In the genomic region with DNA sequence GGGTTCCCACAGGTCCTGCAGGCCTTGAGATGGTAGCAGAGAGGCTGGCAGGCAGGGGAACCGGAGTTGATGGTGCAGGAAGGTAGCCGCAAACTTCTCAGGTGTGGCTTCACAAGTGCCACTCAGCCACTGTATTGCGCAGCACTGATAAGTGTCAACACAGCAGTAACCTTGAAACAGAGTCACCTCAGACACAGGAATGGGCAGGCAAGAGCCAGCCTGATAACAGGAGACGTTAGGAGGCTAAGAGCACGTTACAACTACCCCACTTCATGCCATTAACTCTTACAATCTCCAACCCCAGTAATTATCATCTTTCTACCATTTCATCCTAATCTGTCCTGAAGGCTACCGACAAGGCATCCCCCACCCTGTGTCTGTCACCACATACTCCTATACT, we compare ENCODE assay signal across 20 mouse cellular contexts. TPM values are rescaled to one million over a fixed set of nuclear protein-coding genes. Genes with fewer than 3 reads are reported as not detected.
A peak's percentile ranks its signal among the peaks of the same experiment; 100 is the strongest.
DNase-seq lines count a peak whose midpoint lies in the region; ATAC-seq and TF ChIP-seq lines count a peak whose summit lies in the region.
"Had no signal": no experiment of that assay in that cellular context is flagged by ENCODE, and none has a peak within 500 bp of the region (broad histone marks: within the 10 kb centered on the region; RNA-seq: fewer than 3 reads in every experiment).

No protein-coding gene starts in this region.

- no peak for TF ChIP-seq POLR2A in thymus, adult 2 months (IDR thresholded peaks at IDR 0.05; ENCODE audit: control insufficient read depth, extremely low read depth, insufficient read depth, low read length, poor library complexity)

- no peak for TF ChIP-seq EP300 in heart, postnatal 0 days (IDR thresholded peaks at IDR 0.05; ENCODE audit: low read depth)
- TF ChIP-seq EP300 in stomach, postnatal 0 days (optimal IDR thresholded peaks at IDR 0.05), result no peak

- DNase-seq in heart, postnatal 0 days (ENCODE audit: low spot score), result no peak
- DNase-seq in heart, postnatal 4 days, result no peak
- DNase-seq in lung, postnatal 14 days, result peak; percentile 54
- no peak for DNase-seq in stomach, postnatal 0 days (ENCODE audit: low spot score)
- DNase-seq in urinary bladder, postnatal 36 days (ENCODE audit: low spot score in 2 of 2), result no peak
- DNase-seq in thymus, adult 2 months, result no peak
- DNase-seq: cerebellum, postnatal 36 days; kidney, adult 11 months; layer of hippocampus, adult 9-11 months; midbrain, embryonic 14.5 days; right cerebral cortex, postnatal 4 days; thymus, postnatal 4 days had no signal

- H3K9ac ChIP-seq in heart, postnatal 0 days (replicated peaks; ENCODE audit: low read depth, low read length), result no peak overlapping the region
- H3K9ac ChIP-seq in liver, embryonic 16.5 days (ENCODE audit: low read depth, low read length), result no peak overlapping the region
- no peak overlapping the region for H3K9ac ChIP-seq in stomach, postnatal 0 days (ENCODE audit: low read length)
- H3K9ac ChIP-seq in midbrain, embryonic 13.5 days (replicated peaks), result no peak overlapping the region
- H3K9ac ChIP-seq: embryonic facial prominence, embryonic 12.5 days; heart, embryonic 13.5 days had no signal

- H3K4me1 ChIP-seq in heart, postnatal 0 days (ENCODE audit: control insufficient read depth, insufficient read depth), result no peaks in the 10 kb centered on the region
- H3K4me1 ChIP-seq in liver, embryonic 16.5 days (ENCODE audit: control insufficient read depth, low read depth, low read length), result peaks cover 21% of the 10 kb centered on the region
- no peaks in the 10 kb centered on the region for H3K4me1 ChIP-seq in stomach, postnatal 0 days (replicated peaks; ENCODE audit: control insufficient read depth, insufficient read depth)
- H3K4me1 ChIP-seq in midbrain, embryonic 13.5 days (replicated peaks), result 0 out of 2 replicates have a peak, but pooled peaks cover 3% of the 10 kb centered on the region
- H3K4me1 ChIP-seq in thymus, adult 2 months (replicated peaks; ENCODE audit: control insufficient read depth, insufficient read depth, low read length), result no peaks in the 10 kb centered on the region
- H3K4me1 ChIP-seq: embryonic facial prominence, embryonic 12.5 days had no signal

- H3K4me3 ChIP-seq in heart, postnatal 0 days (ENCODE audit: low read depth, low read length), result no peak overlapping the region
- H3K4me3 ChIP-seq in liver, embryonic 16.5 days (ENCODE audit: low read depth, low read length), result no peak overlapping the region
- H3K4me3 ChIP-seq in stomach, postnatal 0 days (ENCODE audit: low read depth, low read length), result no peak overlapping the region
- no peak overlapping the region for H3K4me3 ChIP-seq in midbrain, embryonic 13.5 days (replicated peaks)
- H3K4me3 ChIP-seq in thymus, adult 2 months (ENCODE audit: control insufficient read depth, insufficient read depth, low read length), result no peak overlapping the region
- H3K4me3 ChIP-seq: embryonic facial prominence, embryonic 12.5 days; forebrain, embryonic 10.5 days; heart, embryonic 13.5 days; hindbrain, embryonic 10.5 days had no signal

- WGBS in heart, postnatal 0 days, result 32% methylated on average over 6 of the region's 6 CpGs
- WGBS in liver, embryonic 16.5 days (ENCODE audit: insufficient replicate concordance), result 14% methylated on average over 6 of the region's 6 CpGs
- 69% methylated on average over 6 of the region's 6 CpGs for WGBS in stomach, postnatal 0 days
- 96% methylated on average over 6 of the region's 6 CpGs for WGBS in midbrain, embryonic 13.5 days
- WGBS in thymus, adult 2 months, result 91% methylated on average over 6 of the region's 6 CpGs

- no peaks in the 10 kb centered on the region for H3K36me3 ChIP-seq in heart, postnatal 0 days (replicated peaks; ENCODE audit: control insufficient read depth, insufficient read depth, low read length)
- no peaks in the 10 kb centered on the region for H3K36me3 ChIP-seq in liver, embryonic 16.5 days (ENCODE audit: control insufficient read depth, insufficient read depth)
- no peaks in the 10 kb centered on the region for H3K36me3 ChIP-seq in stomach, postnatal 0 days (ENCODE audit: control insufficient read depth, insufficient read depth, low read length)
- H3K36me3 ChIP-seq in midbrain, embryonic 13.5 days, result no peaks in the 10 kb centered on the region
- H3K36me3 ChIP-seq in thymus, adult 2 months (ENCODE audit: control insufficient read depth, insufficient read depth, low read length), result no peaks in the 10 kb centered on the region
- H3K36me3 ChIP-seq: embryonic facial prominence, embryonic 12.5 days; hindbrain, embryonic 10.5 days had no signal

- ATAC-seq in heart, postnatal 0 days (ENCODE audit: insufficient read depth, low read depth), result peak; percentile 43; the same call in 1 of the 2 replicates
- peak; percentile 83 for ATAC-seq in liver, embryonic 16.5 days (ENCODE audit: low read depth)
- ATAC-seq in stomach, postnatal 0 days (ENCODE audit: low FRiP score, low TSS enrichment), result peak; percentile 75
- ATAC-seq in midbrain, embryonic 13.5 days, result no peak
- ATAC-seq: activated CD4-positive, CD25-positive, alpha-beta regulatory T cell, adult 4 months had no signal

- no peaks in the 10 kb centered on the region for H3K27me3 ChIP-seq in heart, postnatal 0 days (ENCODE audit: control insufficient read depth, insufficient read depth, low read length)
- H3K27me3 ChIP-seq in liver, embryonic 16.5 days (ENCODE audit: control insufficient read depth, insufficient read depth, low read depth, low read length), result no peaks in the 10 kb centered on the region
- H3K27me3 ChIP-seq in stomach, postnatal 0 days (ENCODE audit: control insufficient read depth, insufficient read depth, low read length), result no peaks in the 10 kb centered on the region
- H3K27me3 ChIP-seq in midbrain, embryonic 13.5 days, result no peaks in the 10 kb centered on the region
- H3K27me3 ChIP-seq in thymus, adult 2 months (ENCODE audit: control insufficient read depth, insufficient read depth, low read length), result no peaks in the 10 kb centered on the region
- H3K27me3 ChIP-seq: CH12.LX; embryonic facial prominence, embryonic 12.5 days; heart, embryonic 13.5 days had no signal

- no peak overlapping the region for H3K27ac ChIP-seq in heart, postnatal 0 days (ENCODE audit: low read depth)
- H3K27ac ChIP-seq in liver, embryonic 16.5 days (ENCODE audit: low read length), result peak overlapping the region; percentile 49
- no peak overlapping the region for H3K27ac ChIP-seq in stomach, postnatal 0 days (replicated peaks)
- no peak overlapping the region for H3K27ac ChIP-seq in midbrain, embryonic 13.5 days
- H3K27ac ChIP-seq in thymus, adult 2 months (ENCODE audit: control insufficient read depth, insufficient read depth, low read length), result no peak overlapping the region
- H3K27ac ChIP-seq: embryonic facial prominence, embryonic 12.5 days; forebrain, embryonic 10.5 days; heart, embryonic 13.5 days; hindbrain, embryonic 10.5 days had no signal

- no peak for TF ChIP-seq CTCF in heart, postnatal 0 days (IDR thresholded peaks at IDR 0.05; ENCODE audit: low read depth)
- no peak for TF ChIP-seq CTCF in stomach, postnatal 0 days (IDR thresholded peaks at IDR 0.05; ENCODE audit: low read depth)
- TF ChIP-seq CTCF in thymus, adult 2 months (IDR thresholded peaks at IDR 0.05; ENCODE audit: borderline replicate concordance, control insufficient read depth, extremely low read depth, insufficient read depth, low read length, poor library complexity), result no peak

- no peak overlapping the region for H3K4me2 ChIP-seq in heart, postnatal 0 days (ENCODE audit: low read depth, low read length)
- no peak overlapping the region for H3K4me2 ChIP-seq in liver, embryonic 16.5 days (ENCODE audit: low read depth, low read length)
- H3K4me2 ChIP-seq in stomach, postnatal 0 days (replicated peaks; ENCODE audit: low read depth), result no peak overlapping the region
- no peak overlapping the region for H3K4me2 ChIP-seq in midbrain, embryonic 13.5 days (replicated peaks)
- H3K4me2 ChIP-seq: embryonic facial prominence, embryonic 12.5 days; heart, embryonic 13.5 days had no signal

- H3K9me3 ChIP-seq in heart, postnatal 0 days (replicated peaks; ENCODE audit: control insufficient read depth, low read length), result no peaks in the 10 kb centered on the region
- H3K9me3 ChIP-seq in liver, embryonic 16.5 days (replicated peaks; ENCODE audit: control insufficient read depth, low read length), result no peaks in the 10 kb centered on the region
- no peaks in the 10 kb centered on the region for H3K9me3 ChIP-seq in stomach, postnatal 0 days (ENCODE audit: control insufficient read depth, low read length)
- H3K9me3 ChIP-seq in midbrain, embryonic 13.5 days, result no peaks in the 10 kb centered on the region
- H3K9me3 ChIP-seq: embryonic facial prominence, embryonic 12.5 days; forebrain, embryonic 10.5 days; heart, embryonic 13.5 days had no signal

RNA-seq across cellular contexts. Expression of a gene that starts 19.6 kb away (rescaled TPM):
- total RNA-seq in heart, postnatal 0 days (2014; rRNA removed; ENCODE audit: low replicate concordance), result 6.1 and 17.5 TPM in 2 replicates
- polyA plus RNA-seq in heart, postnatal 0 days (2015; fragmentation: Nextera tagmentation; extraction: Ambion mirVana), result 23.7 and 24.3 TPM in 2 replicates
- 10 to 100 TPM; 14.1 to 14.4 TPM for total RNA-seq in heart, postnatal 4 days (2021)
- polyA plus RNA-seq in liver, embryonic 16.5 days (2015; fragmentation: Nextera tagmentation; extraction: Ambion mirVana), result 7.4 and 9.7 TPM in 2 replicates
- polyA plus RNA-seq in stomach, postnatal 0 days (2015; fragmentation: Nextera tagmentation; extraction: Ambion mirVana), result 22.1 and 25.3 TPM in 2 replicates
- 232 and 283 TPM in 2 replicates for polyA plus RNA-seq in midbrain, embryonic 13.5 days (2015; fragmentation: Nextera tagmentation; extraction: Ambion mirVana)
- 3.8 and 4.2 TPM in 2 replicates for polyA plus RNA-seq in thymus, adult 2 months (2012; rRNA removed)

RNA-seq across cellular contexts. Expression of a gene that starts 28.5 kb away (rescaled TPM):
- 47.1 and 55.8 TPM in 2 replicates for total RNA-seq in heart, postnatal 0 days (2014; rRNA removed; ENCODE audit: low replicate concordance)
- 10.3 and 11.5 TPM in 2 replicates for polyA plus RNA-seq in heart, postnatal 0 days (2015; fragmentation: Nextera tagmentation; extraction: Ambion mirVana)
- 10 to 100 TPM; 62.9 to 65.0 TPM for total RNA-seq in heart, postnatal 4 days (2021)
- 16.5 and 18.9 TPM in 2 replicates for polyA plus RNA-seq in liver, embryonic 16.5 days (2015; fragmentation: Nextera tagmentation; extraction: Ambion mirVana)
- polyA plus RNA-seq in stomach, postnatal 0 days (2015; fragmentation: Nextera tagmentation; extraction: Ambion mirVana), result 21.2 and 21.5 TPM in 2 replicates
- 11.0 and 12.7 TPM in 2 replicates for polyA plus RNA-seq in midbrain, embryonic 13.5 days (2015; fragmentation: Nextera tagmentation; extraction: Ambion mirVana)
- 11.5 TPM in 2 replicates for polyA plus RNA-seq in thymus, adult 2 months (2012; rRNA removed)
